27 mouse cellular contexts compared by ENCODE assay signal in the genomic region with DNA sequence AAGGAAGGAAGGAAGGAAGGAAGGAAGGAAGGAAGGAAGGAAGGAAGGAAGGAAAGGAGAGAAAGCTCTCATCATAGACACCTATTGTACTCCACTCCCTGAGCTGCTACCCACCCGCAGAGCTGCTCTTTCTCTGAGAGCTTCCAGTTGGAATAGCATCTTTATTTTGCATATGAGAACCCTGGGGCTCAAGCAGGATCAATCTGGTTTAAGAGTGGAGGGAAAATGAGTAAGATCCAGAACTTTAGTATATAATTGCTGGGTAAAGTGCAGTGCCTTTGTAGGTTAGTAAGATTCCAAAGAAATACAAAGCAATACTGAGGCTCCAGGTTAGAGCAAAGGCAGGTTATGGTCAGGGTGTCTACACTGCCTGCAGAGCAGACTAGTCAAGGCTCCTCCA. TPM values are rescaled to one million over a fixed set of nuclear protein-coding genes. Genes with fewer than 3 reads are reported as not detected.
"Had no signal": no experiment of that assay in that cellular context is flagged by ENCODE, and none has a peak within 500 bp of the region (broad histone marks: within the 10 kb centered on the region; RNA-seq: fewer than 3 reads in every experiment).

No protein-coding gene starts in this region.

- H3K9me3 ChIP-seq: heart, embryonic 15.5 days; hindbrain, embryonic 10.5 days; hindbrain, embryonic 12.5 days; hindbrain, embryonic 15.5 days; kidney, embryonic 15.5 days; limb, embryonic 10.5 days; limb, embryonic 12.5 days; liver, embryonic 13.5 days; liver, embryonic 15.5 days had no signal

- ATAC-seq: hindbrain, postnatal 0 days; intestine, embryonic 16.5 days had no signal

- H3K4me1 ChIP-seq: heart, embryonic 13.5 days; heart, embryonic 15.5 days; hindbrain, embryonic 10.5 days; hindbrain, embryonic 12.5 days; hindbrain, embryonic 15.5 days; kidney, embryonic 15.5 days; limb, embryonic 10.5 days; limb, embryonic 12.5 days; liver, embryonic 13.5 days; liver, embryonic 15.5 days had no signal

- H3K27ac ChIP-seq: gastrocnemius, adult 2 months; heart, embryonic 13.5 days; heart, embryonic 15.5 days; hindbrain, embryonic 10.5 days; hindbrain, embryonic 12.5 days; hindbrain, embryonic 15.5 days; hindbrain, postnatal 0 days; kidney, embryonic 15.5 days; kidney, postnatal 0 days; layer of hippocampus, adult 2 months; left cerebral cortex, adult 2 months; limb, embryonic 10.5 days; limb, embryonic 12.5 days; liver, embryonic 13.5 days; liver, embryonic 15.5 days had no signal

- H3K9ac ChIP-seq: heart, embryonic 13.5 days; heart, embryonic 15.5 days; hindbrain, embryonic 12.5 days; hindbrain, embryonic 15.5 days; kidney, embryonic 15.5 days; limb, embryonic 12.5 days; liver, embryonic 13.5 days; liver, embryonic 15.5 days had no signal

- H3K36me3 ChIP-seq: heart, embryonic 13.5 days; heart, embryonic 15.5 days; hindbrain, embryonic 10.5 days; hindbrain, embryonic 12.5 days; hindbrain, embryonic 15.5 days; kidney, embryonic 15.5 days; limb, embryonic 10.5 days; limb, embryonic 12.5 days; liver, embryonic 13.5 days; liver, embryonic 15.5 days had no signal

- H3K4me3 ChIP-seq: gastrocnemius, adult 2 months; heart, embryonic 13.5 days; heart, embryonic 15.5 days; hindbrain, embryonic 10.5 days; hindbrain, embryonic 12.5 days; hindbrain, embryonic 15.5 days; kidney, embryonic 15.5 days; layer of hippocampus, adult 2 months; left cerebral cortex, adult 2 months; limb, embryonic 10.5 days; limb, embryonic 12.5 days; liver, embryonic 13.5 days; liver, embryonic 15.5 days had no signal

- DNase-seq: gastrocnemius, adult 2 months; gastrocnemius, postnatal 10 days; gastrocnemius, postnatal 25 days; heart, adult 18-20 months; heart, postnatal 4 days; kidney, adult 11 months; kidney, adult 2 months; kidney, adult 9 months; kidney, postnatal 14 days; kidney, postnatal 36 days; liver; liver, embryonic 13.5 days had no signal

RNA-seq across cellular contexts. Expression of gene Grin2a, which starts 6.2 kb away (rescaled TPM):
- total RNA-seq: granulocyte monocyte progenitor cell, adult 5-6 weeks had no signal
